Mouse (Mus musculus) 416B (cell line): ENCODE data around the gene Cd47.
A peak's percentile ranks its signal among the peaks of the same experiment; 100 is the strongest.

ENCODE experiments used
- DNase-seq: peaks from one replicate; pipeline ENCODE4 v3.0.0; 2011; ENCODE audit warnings: low read depth

The Cd47 gene

GRCm38 (mm10) chr16:49799597-49800561 is at the start of gene Cd47:
TSS of gene Cd47 (plus strand) at chr16:49800533.
- DNase-seq: peak; percentile 93

- DNase-seq: no peak
Observed at GRCm38 (mm10) chr16:49752906-49753305, 47.4 kb upstream of the Cd47 start.

GRCm38 (mm10) chr16:49753318-49753717 is 47.0 kb upstream of the Cd47 start:
- DNase-seq: no peak

GRCm38 (mm10) chr16:49760517-49761203 is 39.7 kb upstream of the Cd47 start:
- no peak for DNase-seq

- peak; percentile 79 for DNase-seq
Observed at GRCm38 (mm10) chr16:49761981-49762380, 38.4 kb upstream of the Cd47 start.

- peak; percentile 86 for DNase-seq
Observed at GRCm38 (mm10) chr16:49766326-49766725, 34.0 kb upstream of the Cd47 start.

GRCm38 (mm10) chr16:49768491-49769031 is 31.8 kb upstream of the Cd47 start:
- peak; percentile 48 for DNase-seq

- DNase-seq: peak; percentile 96
Observed at GRCm38 (mm10) chr16:49769831-49770261, 30.5 kb upstream of the Cd47 start.

GRCm38 (mm10) chr16:49770320-49771189 is 29.8 kb upstream of the Cd47 start:
- DNase-seq: peak; percentile 94

GRCm38 (mm10) chr16:49771609-49772396 is 28.5 kb upstream of the Cd47 start:
- DNase-seq: peak; percentile 45

- DNase-seq: peak; percentile 21
Observed at GRCm38 (mm10) chr16:49772576-49772975, 27.8 kb upstream of the Cd47 start.

GRCm38 (mm10) chr16:49773068-49773467 is 27.3 kb upstream of the Cd47 start:
- DNase-seq: peak; percentile 26

GRCm38 (mm10) chr16:49774059-49775001 is 26.0 kb upstream of the Cd47 start:
- peak; percentile 98 for DNase-seq

GRCm38 (mm10) chr16:49775002-49775966 is 25.0 kb upstream of the Cd47 start:
- DNase-seq: no peak

GRCm38 (mm10) chr16:49776981-49777380 is 23.4 kb upstream of the Cd47 start:
- no peak for DNase-seq

- DNase-seq: no peak
Observed at GRCm38 (mm10) chr16:49781556-49782156, 18.7 kb upstream of the Cd47 start.

- DNase-seq: peak; percentile 53
Observed at GRCm38 (mm10) chr16:49783369-49783768, 17.0 kb upstream of the Cd47 start.

GRCm38 (mm10) chr16:49786116-49786515 is 14.2 kb upstream of the Cd47 start:
- no peak for DNase-seq
